Mouse (Mus musculus) heart, postnatal 0 days (tissue): ENCODE data around the gene Pik3ca.

Experiments
- CTCF ChIP-seq: IDR thresholded peaks from 2 replicates; pipeline ENCODE4 v1.5.1; 2016; ENCODE audit warnings: antibody characterized with exemption, control low read depth, low read depth
- EP300 ChIP-seq: IDR thresholded peaks from 2 replicates; pipeline ENCODE4 v1.6.1; 2016; ENCODE audit warnings: antibody characterized with exemption, low read depth

DNA sequence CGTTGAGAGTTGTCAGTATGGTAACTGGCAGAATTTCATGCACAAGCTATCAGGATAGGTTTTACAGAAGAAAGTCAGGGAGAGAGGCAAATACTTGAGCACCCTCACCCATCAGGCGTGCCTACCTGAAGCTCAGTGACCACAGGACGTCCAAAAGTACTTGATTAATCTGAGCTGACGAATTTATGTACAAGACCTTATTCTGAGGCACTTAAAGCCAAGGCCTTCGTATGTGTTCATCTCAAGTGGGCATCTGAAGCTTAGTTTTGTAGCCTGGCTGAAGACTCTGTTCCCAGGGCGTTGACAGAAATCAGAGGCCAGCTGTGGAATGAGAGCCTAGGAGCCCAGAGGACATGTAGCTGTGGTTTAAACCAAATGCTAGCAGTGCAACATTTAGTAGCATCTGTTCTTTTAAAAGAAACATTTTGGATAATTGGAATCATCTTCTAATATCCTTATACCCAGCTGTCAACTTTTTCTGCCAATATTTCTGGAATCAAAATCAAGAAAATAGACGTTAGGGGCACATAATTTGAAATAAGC lies 15.1 kb downstream of the Pik3ca start:
- TF ChIP-seq CTCF (no peak), EP300 (no peak)
